Mouse (Mus musculus) megakaryocyte-erythroid progenitor cell, adult 5 weeks (primary cell): Measurements from ENCODE around the gene Bnip1. TPM values are rescaled to one million over a fixed set of nuclear protein-coding genes. Genes with fewer than 3 reads are reported as not detected.

Experiments used
- polyA plus RNA-seq: library from polyadenylated mRNA; stranded (reverse); fragments of >175 nt; gene quantifications from 2 replicates; pipeline ENCODE4 v1.2.3, GENCODE M21; 2012

The Bnip1 gene
- polyA plus RNA-seq = 22.3 and 26.4 TPM in 2 replicates

GRCm38 (mm10) chr17:26780750-26781571 is at the start of gene Bnip1:
Bnip1 (plus strand) TSS chr17:26781066.

Other genes with a start within 250 kb of the Bnip1 start
- gene Ergic1, start 219.6 kb upstream of the Bnip1 start, polyA plus RNA-seq = 49.1 and 50.4 TPM in 2 replicates
- gene Dusp1, start 218.9 kb upstream of the Bnip1 start, polyA plus RNA-seq = 185 and 386 TPM in 2 replicates
- 10.5 and 12.9 TPM in 2 replicates for gene Atp6v0e, start 117.8 kb upstream of the Bnip1 start, polyA plus RNA-seq
- 1.5 and 2.3 TPM in 2 replicates for gene Crebrf, start 65.4 kb upstream of the Bnip1 start, polyA plus RNA-seq
- 0.04 TPM in 1 of 2 replicates, not detected in the other for gene Nkx2-5, start 63.9 kb downstream of the Bnip1 start, polyA plus RNA-seq
- 24.9 and 25.1 TPM in 2 replicates for gene Kifc5b, start 136.0 kb downstream of the Bnip1 start, polyA plus RNA-seq
- 48.1 and 52.8 TPM in 2 replicates for gene Phf1, start 152.0 kb downstream of the Bnip1 start, polyA plus RNA-seq
- 458 and 468 TPM in 2 replicates for gene Cuta, start 158.5 kb downstream of the Bnip1 start, polyA plus RNA-seq
- gene Syngap1, start 160.2 kb downstream of the Bnip1 start, polyA plus RNA-seq = 18.5 and 29.4 TPM in 2 replicates
- 5.6 and 5.7 TPM in 2 replicates for gene Zbtb9, start 192.1 kb downstream of the Bnip1 start, polyA plus RNA-seq
- gene Bak1, start 247.9 kb downstream of the Bnip1 start, polyA plus RNA-seq = 241 and 300 TPM in 2 replicates